Mouse (Mus musculus): Measurements from ENCODE around the gene Cfdp1. TPM values are rescaled to one million over a fixed set of nuclear protein-coding genes. Genes with fewer than 3 reads are reported as not detected.

Gene Cfdp1
- polyA plus RNA-seq, 1 experiment from 2014 or later: 48.9 TPM

DNA sequence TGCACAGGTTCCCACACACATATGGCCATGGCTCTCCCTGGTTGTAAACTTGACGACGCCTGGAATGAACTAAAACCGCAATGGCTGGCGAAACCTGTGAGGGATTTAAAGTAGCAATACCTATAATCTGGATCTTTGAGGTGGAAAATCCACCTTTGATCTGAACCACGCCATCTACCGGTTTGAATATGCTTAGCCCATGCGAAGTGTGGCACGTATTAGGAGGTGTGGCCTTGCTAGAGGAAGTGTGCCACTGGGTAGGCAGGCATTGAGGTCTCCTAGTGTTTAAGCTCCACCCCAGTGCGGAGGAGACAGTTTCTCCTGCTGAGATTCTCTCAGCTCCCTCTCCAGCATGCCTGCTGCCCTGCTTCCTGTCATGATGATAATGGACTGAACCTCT lies 23.6 kb upstream of the Cfdp1 start:
- Histone ChIP-seq H3K4me2 (ENCODE audit: low read depth, low read length) (no peak overlapping the region), H3K36me3 (replicated peaks; ENCODE audit: insufficient read depth, low read length) (no peaks in the 10 kb centered on the region), H3K9ac (replicated peaks) (no peak overlapping the region), H3K27ac (ENCODE audit: low read depth) (no peak overlapping the region), H3K4me3 (ENCODE audit: low read depth, low read length) (no peak overlapping the region), H3K4me1 (ENCODE audit: insufficient read depth) (peaks cover 5% of the 10 kb centered on the region; the same call in 1 of the 2 replicates), H3K27me3 (ENCODE audit: insufficient read depth, low read length) (no peaks in the 10 kb centered on the region), H3K9me3 (ENCODE audit: low read length) (no peaks in the 10 kb centered on the region)
- 66% methylated on average over 9 of the region's 9 CpGs for WGBS (ENCODE audit: insufficient replicate concordance)
- TF ChIP-seq CTCF (IDR thresholded peaks at IDR 0.05; ENCODE audit: low read depth): peak; percentile 29; the same call in 1 of the 2 replicates
- no peak for TF ChIP-seq EP300 (IDR thresholded peaks at IDR 0.05; ENCODE audit: low read depth)
- DNase-seq: no peak
- ATAC-seq: no peak

- peak within 1 kb of the TSS; percentile 93 for H3K27ac ChIP-seq (ENCODE audit: low read depth)
- peak within 1 kb of the TSS; percentile 86 for H3K9ac ChIP-seq (replicated peaks)
- peak within 1 kb of the TSS; percentile 94 for H3K4me3 ChIP-seq (ENCODE audit: low read depth, low read length)
- H3K9me3 ChIP-seq (ENCODE audit: low read length): no peaks in the 10 kb centered on the region
- ATAC-seq (peak; percentile 99), DNase-seq (peak; percentile 98)
- WGBS (ENCODE audit: insufficient replicate concordance): 2% methylated on average over 40 of the region's 53 CpGs
- H3K36me3 ChIP-seq (replicated peaks; ENCODE audit: insufficient read depth, low read length): no peaks in the 10 kb centered on the region
- peak within 1 kb of the TSS; percentile 97 for H3K4me2 ChIP-seq (ENCODE audit: low read depth, low read length)
- no peak for TF ChIP-seq EP300 (IDR thresholded peaks at IDR 0.05; ENCODE audit: low read depth)
- peak; percentile 99 for TF ChIP-seq CTCF (IDR thresholded peaks at IDR 0.05; ENCODE audit: low read depth)
- H3K4me1 ChIP-seq (ENCODE audit: insufficient read depth): peaks cover 9% of the 10 kb centered on the region; the same call in 1 of the 2 replicates
- no peaks in the 10 kb centered on the region for H3K27me3 ChIP-seq (ENCODE audit: insufficient read depth, low read length)
Measured at GRCm38 (mm10) chr8:111876355-111876948, 22.4 kb upstream of the Cfdp1 start, which contains the start of gene Tmem170. Tmem170 (minus strand) TSS chr8:111876750.

DNA sequence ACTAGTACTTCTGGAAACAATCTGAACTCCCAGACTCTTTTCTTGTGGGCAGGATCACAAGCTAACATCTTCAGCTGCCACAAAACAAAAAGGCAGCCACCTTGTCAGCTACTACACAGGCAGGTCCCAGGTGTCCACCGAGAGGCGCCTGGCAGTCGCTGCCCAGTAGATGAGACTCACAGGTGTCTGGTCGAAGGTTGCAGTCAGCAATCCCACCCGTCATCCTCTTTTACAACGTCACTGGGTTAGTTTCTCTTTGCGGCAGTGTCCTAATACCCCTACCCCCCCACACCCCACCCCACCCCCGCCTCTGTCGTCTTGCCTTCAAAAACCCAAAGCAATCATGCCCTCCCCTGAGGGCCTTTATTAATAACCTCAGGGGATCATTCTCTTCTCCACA lies 21.7 kb upstream of the Cfdp1 start:
- ATAC-seq: peak; percentile 33
- 19% methylated on average over 9 of the region's 9 CpGs for WGBS (ENCODE audit: insufficient replicate concordance)
- TF ChIP-seq CTCF (IDR thresholded peaks at IDR 0.05; ENCODE audit: low read depth) (no peak), EP300 (IDR thresholded peaks at IDR 0.05; ENCODE audit: low read depth) (no peak)
- no peaks in the 10 kb centered on the region for H3K36me3 ChIP-seq (replicated peaks; ENCODE audit: insufficient read depth, low read length)
- DNase-seq: peak; percentile 49
- peak overlapping the region; percentile 97 for H3K4me2 ChIP-seq (ENCODE audit: low read depth, low read length)
- no peaks in the 10 kb centered on the region for H3K27me3 ChIP-seq (ENCODE audit: insufficient read depth, low read length)
- peak overlapping the region; percentile 93 for H3K27ac ChIP-seq (ENCODE audit: low read depth)
- H3K9ac ChIP-seq (replicated peaks): peak overlapping the region; percentile 86
- no peaks in the 10 kb centered on the region for H3K9me3 ChIP-seq (ENCODE audit: low read length)
- H3K4me1 ChIP-seq (ENCODE audit: insufficient read depth): peaks cover 9% of the 10 kb centered on the region; the same call in 1 of the 2 replicates
- H3K4me3 ChIP-seq (ENCODE audit: low read depth, low read length): peak overlapping the region; percentile 94

GRCm38 (mm10) chr8:111871278-111871677 lies 17.2 kb upstream of the Cfdp1 start:
- DNase-seq: no peak
- Histone ChIP-seq H3K4me3 (ENCODE audit: low read depth, low read length) (no peak overlapping the region), H3K27me3 (ENCODE audit: insufficient read depth, low read length) (no peaks in the 10 kb centered on the region), H3K9ac (replicated peaks) (no peak overlapping the region), H3K9me3 (ENCODE audit: low read length) (no peaks in the 10 kb centered on the region), H3K36me3 (replicated peaks; ENCODE audit: insufficient read depth, low read length) (no peaks in the 10 kb centered on the region; the same call in 1 of the 2 replicates), H3K27ac (ENCODE audit: low read depth) (no peak overlapping the region), H3K4me1 (ENCODE audit: insufficient read depth) (peaks cover 9% of the 10 kb centered on the region; the same call in 1 of the 2 replicates), H3K4me2 (ENCODE audit: low read depth, low read length) (no peak overlapping the region)
- 72% methylated on average over 3 of the region's 3 CpGs for WGBS (ENCODE audit: insufficient replicate concordance)
- no peak for ATAC-seq
- TF ChIP-seq EP300 (IDR thresholded peaks at IDR 0.05; ENCODE audit: low read depth) (no peak), CTCF (IDR thresholded peaks at IDR 0.05; ENCODE audit: low read depth) (no peak)

DNA sequence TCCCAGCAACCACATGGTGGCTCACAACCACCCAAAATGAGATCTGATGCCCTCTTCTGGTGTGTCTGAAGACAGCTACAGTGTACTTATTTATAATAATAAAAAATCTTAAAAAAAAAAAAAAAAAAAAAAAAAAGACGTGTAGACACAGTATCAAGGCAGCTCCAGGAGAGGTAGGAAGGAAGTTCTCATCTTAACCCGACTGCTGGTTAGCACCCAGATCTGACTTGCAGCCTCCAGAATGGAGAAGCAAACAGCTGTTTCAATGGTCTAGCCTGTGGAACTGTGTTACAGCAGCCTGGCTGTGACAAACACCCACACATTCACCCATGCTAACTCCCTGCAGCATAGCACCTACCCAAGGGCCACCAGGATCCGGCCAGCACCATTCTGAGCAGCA lies 16.3 kb upstream of the Cfdp1 start:
- Histone ChIP-seq H3K4me2 (ENCODE audit: low read depth, low read length) (no peak overlapping the region), H3K27ac (ENCODE audit: low read depth) (no peak overlapping the region), H3K27me3 (ENCODE audit: insufficient read depth, low read length) (no peaks in the 10 kb centered on the region), H3K4me3 (ENCODE audit: low read depth, low read length) (no peak overlapping the region), H3K9ac (replicated peaks) (no peak overlapping the region), H3K9me3 (ENCODE audit: low read length) (no peaks in the 10 kb centered on the region), H3K36me3 (replicated peaks; ENCODE audit: insufficient read depth, low read length) (peaks cover 4% of the 10 kb centered on the region), H3K4me1 (ENCODE audit: insufficient read depth) (peaks cover 6% of the 10 kb centered on the region; the same call in 1 of the 2 replicates)
- DNase-seq (no peak), ATAC-seq (no peak)
- TF ChIP-seq EP300 (IDR thresholded peaks at IDR 0.05; ENCODE audit: low read depth) (no peak), CTCF (IDR thresholded peaks at IDR 0.05; ENCODE audit: low read depth) (no peak)
- 69% methylated on average over 3 of the region's 3 CpGs for WGBS (ENCODE audit: insufficient replicate concordance)

DNA sequence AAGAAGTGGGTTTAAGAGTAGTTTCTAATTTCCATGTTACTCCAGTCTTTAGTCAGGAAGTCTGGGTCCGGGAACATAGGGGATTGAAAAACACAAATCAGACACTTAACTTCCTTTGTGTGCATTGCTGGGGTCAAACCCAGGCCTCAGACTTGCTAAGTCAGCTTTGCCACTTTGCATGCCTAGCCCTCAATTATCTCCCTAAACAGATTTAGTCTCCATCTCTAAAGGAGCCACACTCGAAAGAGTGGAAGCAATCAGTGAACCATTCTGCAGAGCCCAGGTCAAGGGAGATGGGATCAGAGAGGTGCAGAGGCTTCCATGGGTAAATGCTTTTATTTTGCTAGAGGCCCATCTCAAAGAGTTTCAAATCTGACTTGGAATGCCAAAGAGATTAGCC lies 14.6 kb upstream of the Cfdp1 start:
- ATAC-seq (no peak), DNase-seq (no peak)
- no peaks in the 10 kb centered on the region for H3K27me3 ChIP-seq (ENCODE audit: insufficient read depth, low read length)
- H3K4me3 ChIP-seq (ENCODE audit: low read depth, low read length): no peak overlapping the region
- H3K4me2 ChIP-seq (ENCODE audit: low read depth, low read length): no peak overlapping the region
- WGBS (ENCODE audit: insufficient replicate concordance): 52% methylated on average over 2 of the region's 2 CpGs
- peaks cover 6% of the 10 kb centered on the region for H3K36me3 ChIP-seq (replicated peaks; ENCODE audit: insufficient read depth, low read length)
- no peak overlapping the region for H3K9ac ChIP-seq (replicated peaks)
- H3K9me3 ChIP-seq (ENCODE audit: low read length): no peaks in the 10 kb centered on the region
- no peak overlapping the region for H3K27ac ChIP-seq (ENCODE audit: low read depth)
- no peak for TF ChIP-seq EP300 (IDR thresholded peaks at IDR 0.05; ENCODE audit: low read depth)
- no peak for TF ChIP-seq CTCF (IDR thresholded peaks at IDR 0.05; ENCODE audit: low read depth)
- peaks cover 3% of the 10 kb centered on the region; the same call in 1 of the 2 replicates for H3K4me1 ChIP-seq (ENCODE audit: insufficient read depth)

All from liver, postnatal 0 days (tissue).